Mouse (Mus musculus): ENCODE data around the gene Rnpep. TPM values are rescaled to one million over a fixed set of nuclear protein-coding genes. Genes with fewer than 3 reads are reported as not detected.

Gene Rnpep
- total RNA-seq (2014; rRNA removed) = 61.4 and 97.9 TPM in 2 replicates
- polyA plus RNA-seq (2015; fragmentation: Nextera tagmentation; extraction: Ambion mirVana) = 50.5 and 53.8 TPM in 2 replicates

- DNase-seq (ENCODE audit: low spot score) = peak; percentile 83
- Histone ChIP-seq H3K27ac (peak within 1 kb of the TSS; percentile 96), H3K4me3 (ENCODE audit: low read length) (peak within 1 kb of the TSS; percentile 87), H3K27me3 (ENCODE audit: insufficient read depth, low read length) (no peaks in the 10 kb centered on the region), H3K36me3 (ENCODE audit: insufficient read depth, low read length) (0 out of 2 replicates have a peak, but pooled peaks cover 6% of the 10 kb centered on the region), H3K4me1 (ENCODE audit: insufficient read depth, low read length) (peaks cover 24% of the 10 kb centered on the region; the same call in 1 of the 2 replicates), H3K9ac (replicated peaks; ENCODE audit: low read length) (peak within 1 kb of the TSS; percentile 96), H3K4me2 (ENCODE audit: low read depth, low read length) (peak within 1 kb of the TSS; percentile 69), H3K9me3 (ENCODE audit: low read length) (no peaks in the 10 kb centered on the region)
- ATAC-seq = peak; percentile 89
- 0% methylated on average over 38 of the region's 39 CpGs for WGBS
- TF ChIP-seq CTCF (IDR thresholded peaks at IDR 0.05; ENCODE audit: low read depth) = 0 out of 2 replicates have a peak, but pooled peaks have one; percentile 8
Measured at GRCm38 (mm10) chr1:135283826-135284291, at the start of gene Rnpep. Gene Rnpep, minus strand, starts transcription at chr1:135284084.

GRCm38 (mm10) chr1:135330578-135330977, 46.7 kb upstream of the Rnpep start:
- 69% methylated on average over 6 of the region's 6 CpGs for WGBS

GRCm38 (mm10) chr1:135328368-135328767, 44.5 kb upstream of the Rnpep start:
- H3K4me1 ChIP-seq (ENCODE audit: insufficient read depth, low read length) = no peaks in the 10 kb centered on the region
- ATAC-seq (no peak), DNase-seq (ENCODE audit: low spot score) (no peak)
- H3K9ac ChIP-seq (replicated peaks; ENCODE audit: low read length) = no peak overlapping the region
- TF ChIP-seq CTCF (IDR thresholded peaks at IDR 0.05; ENCODE audit: low read depth) = no peak
- H3K4me2 ChIP-seq (ENCODE audit: low read depth, low read length) = no peak overlapping the region
- H3K27ac ChIP-seq = no peak overlapping the region
- H3K9me3 ChIP-seq (ENCODE audit: low read length) = no peaks in the 10 kb centered on the region
- no peak overlapping the region for H3K4me3 ChIP-seq (ENCODE audit: low read length)
- WGBS = 74% methylated on average over 5 of the region's 5 CpGs
- H3K27me3 ChIP-seq (ENCODE audit: insufficient read depth, low read length) = no peaks in the 10 kb centered on the region
- H3K36me3 ChIP-seq (ENCODE audit: insufficient read depth, low read length) = no peaks in the 10 kb centered on the region

More at GRCm38 (mm10) chr1:135330578-135330977, 46.7 kb upstream of the Rnpep start:
- Histone ChIP-seq H3K27ac (no peak overlapping the region), H3K36me3 (ENCODE audit: insufficient read depth, low read length) (no peaks in the 10 kb centered on the region), H3K9me3 (ENCODE audit: low read length) (no peaks in the 10 kb centered on the region), H3K9ac (replicated peaks; ENCODE audit: low read length) (no peak overlapping the region), H3K4me1 (ENCODE audit: insufficient read depth, low read length) (no peaks in the 10 kb centered on the region), H3K27me3 (ENCODE audit: insufficient read depth, low read length) (no peaks in the 10 kb centered on the region), H3K4me3 (ENCODE audit: low read length) (no peak overlapping the region), H3K4me2 (ENCODE audit: low read depth, low read length) (no peak overlapping the region)
- no peak for ATAC-seq
- no peak for DNase-seq (ENCODE audit: low spot score)
- no peak for TF ChIP-seq CTCF (IDR thresholded peaks at IDR 0.05; ENCODE audit: low read depth)

- ATAC-seq (no peak), DNase-seq (ENCODE audit: low spot score) (no peak)
- Histone ChIP-seq H3K9me3 (ENCODE audit: low read length) (no peaks in the 10 kb centered on the region), H3K4me2 (ENCODE audit: low read depth, low read length) (no peak overlapping the region), H3K9ac (replicated peaks; ENCODE audit: low read length) (no peak overlapping the region), H3K27ac (no peak overlapping the region), H3K4me3 (ENCODE audit: low read length) (no peak overlapping the region), H3K27me3 (ENCODE audit: insufficient read depth, low read length) (no peaks in the 10 kb centered on the region), H3K36me3 (ENCODE audit: insufficient read depth, low read length) (no peaks in the 10 kb centered on the region), H3K4me1 (ENCODE audit: insufficient read depth, low read length) (no peaks in the 10 kb centered on the region)
- 88% methylated on average over 2 of the region's 2 CpGs for WGBS
- no peak for TF ChIP-seq CTCF (IDR thresholded peaks at IDR 0.05; ENCODE audit: low read depth)
Measured at GRCm38 (mm10) chr1:135325934-135326333, 42.0 kb upstream of the Rnpep start.

GRCm38 (mm10) chr1:135324571-135324970, 40.7 kb upstream of the Rnpep start, which contains the start of gene Lmod1:
Gene Lmod1, plus strand, starts transcription at chr1:135324807.
- TF ChIP-seq CTCF (IDR thresholded peaks at IDR 0.05; ENCODE audit: low read depth) = no peak
- Histone ChIP-seq H3K4me1 (ENCODE audit: insufficient read depth, low read length) (no peaks in the 10 kb centered on the region), H3K4me3 (ENCODE audit: low read length) (no peak within 1 kb of the TSS), H3K27me3 (ENCODE audit: insufficient read depth, low read length) (no peaks in the 10 kb centered on the region), H3K9ac (replicated peaks; ENCODE audit: low read length) (no peak within 1 kb of the TSS), H3K36me3 (ENCODE audit: insufficient read depth, low read length) (no peaks in the 10 kb centered on the region), H3K27ac (no peak within 1 kb of the TSS), H3K4me2 (ENCODE audit: low read depth, low read length) (no peak within 1 kb of the TSS), H3K9me3 (ENCODE audit: low read length) (no peaks in the 10 kb centered on the region)
- DNase-seq (ENCODE audit: low spot score) (no peak), ATAC-seq (no peak)
- WGBS = 17% methylated on average over 8 of the region's 8 CpGs

- no peaks in the 10 kb centered on the region for H3K36me3 ChIP-seq (ENCODE audit: insufficient read depth, low read length)
- H3K9ac ChIP-seq (replicated peaks; ENCODE audit: low read length) = no peak overlapping the region
- DNase-seq (ENCODE audit: low spot score) (no peak), ATAC-seq (no peak)
- no peaks in the 10 kb centered on the region for H3K4me1 ChIP-seq (ENCODE audit: insufficient read depth, low read length)
- no peak overlapping the region for H3K27ac ChIP-seq
- no peaks in the 10 kb centered on the region for H3K9me3 ChIP-seq (ENCODE audit: low read length)
- H3K4me3 ChIP-seq (ENCODE audit: low read length) = no peak overlapping the region
- WGBS = 84% methylated on average over 7 of the region's 7 CpGs
- no peak for TF ChIP-seq CTCF (IDR thresholded peaks at IDR 0.05; ENCODE audit: low read depth)
- H3K4me2 ChIP-seq (ENCODE audit: low read depth, low read length) = no peak overlapping the region
- H3K27me3 ChIP-seq (ENCODE audit: insufficient read depth, low read length) = no peaks in the 10 kb centered on the region
Measured at GRCm38 (mm10) chr1:135323367-135323901, 39.5 kb upstream of the Rnpep start.

Data from hindbrain, postnatal 0 days (tissue).